Mouse (Mus musculus) urinary bladder, adult 2 months (tissue): ENCODE measurements around the gene 3100002H09Rik. TPM values are rescaled to one million over a fixed set of nuclear protein-coding genes. Genes with fewer than 3 reads are reported as not detected.

Experiments
- DNase-seq: peaks from one replicate; pipeline ENCODE4 v3.0.0; 2022; ENCODE audit warnings: low spot score
- polyA plus RNA-seq: library from polyadenylated mRNA; depleted of rRNA; stranded (reverse); fragments of >200 nt; gene quantifications from 2 replicates; pipeline ENCODE4 v1.2.3, GENCODE M21; 2012; rRNA removed

The 3100002H09Rik gene
- polyA plus RNA-seq, result not detected in 2 replicates

- DNase-seq, result no peak
Measured at GRCm38 (mm10) chr4:124610703-124611102, at the start of gene 3100002H09Rik. TSS of gene 3100002H09Rik (minus strand) at chr4:124610803.

GRCm38 (mm10) chr4:124659251-124660217 lies 48.9 kb upstream of the 3100002H09Rik start:
- no peak for DNase-seq

- no peak for DNase-seq
Measured at GRCm38 (mm10) chr4:124658412-124658851, 47.8 kb upstream of the 3100002H09Rik start.

GRCm38 (mm10) chr4:124657781-124658180 lies 47.2 kb upstream of the 3100002H09Rik start:
- no peak for DNase-seq

- peak; percentile 57 for DNase-seq
Measured at GRCm38 (mm10) chr4:124656854-124657650, 46.4 kb upstream of the 3100002H09Rik start.

GRCm38 (mm10) chr4:124656518-124656853 lies 45.9 kb upstream of the 3100002H09Rik start, which contains the start of gene Pou3f1:
TSS of gene Pou3f1 (plus strand) at chr4:124656807.
- DNase-seq, result no peak

- no peak for DNase-seq
Measured at GRCm38 (mm10) chr4:124652886-124653285, 42.3 kb upstream of the 3100002H09Rik start.

- DNase-seq, result no peak
Measured at GRCm38 (mm10) chr4:124647909-124648308, 37.3 kb upstream of the 3100002H09Rik start.

GRCm38 (mm10) chr4:124646591-124646990 lies 36.0 kb upstream of the 3100002H09Rik start:
- DNase-seq, result no peak

- no peak for DNase-seq
Measured at GRCm38 (mm10) chr4:124644974-124645433, 34.4 kb upstream of the 3100002H09Rik start.

GRCm38 (mm10) chr4:124643859-124644258 lies 33.3 kb upstream of the 3100002H09Rik start:
- DNase-seq, result no peak

GRCm38 (mm10) chr4:124639715-124640114 lies 29.1 kb upstream of the 3100002H09Rik start:
- DNase-seq, result no peak

GRCm38 (mm10) chr4:124633281-124633680 lies 22.7 kb upstream of the 3100002H09Rik start:
- DNase-seq, result no peak

- no peak for DNase-seq
Measured at GRCm38 (mm10) chr4:124632856-124633255, 22.3 kb upstream of the 3100002H09Rik start.

- no peak for DNase-seq
Measured at GRCm38 (mm10) chr4:124631456-124631855, 20.9 kb upstream of the 3100002H09Rik start.

GRCm38 (mm10) chr4:124626836-124627235 lies 16.2 kb upstream of the 3100002H09Rik start:
- DNase-seq, result no peak

GRCm38 (mm10) chr4:124624111-124624581 lies 13.5 kb upstream of the 3100002H09Rik start:
- no peak for DNase-seq

- DNase-seq, result no peak
Measured at GRCm38 (mm10) chr4:124622566-124622965, 12.0 kb upstream of the 3100002H09Rik start.

GRCm38 (mm10) chr4:124621406-124621805 lies 10.8 kb upstream of the 3100002H09Rik start:
- DNase-seq, result no peak

- DNase-seq, result no peak
Measured at GRCm38 (mm10) chr4:124618599-124618998, 8.0 kb upstream of the 3100002H09Rik start.

GRCm38 (mm10) chr4:124616636-124617035 lies 6.0 kb upstream of the 3100002H09Rik start:
- no peak for DNase-seq

- no peak for DNase-seq
Measured at GRCm38 (mm10) chr4:124615986-124616385, 5.4 kb upstream of the 3100002H09Rik start.
